Mouse (Mus musculus) embryonic stem cell, embryonic (primary cell): ENCODE results near the gene Tpra1.

Source experiments
- CTCF ChIA-PET, 4 experiments: fragments of 300-600 bp in 2 of 4; fragments of 350-600 bp in 2 of 4; sonication (Branson Sonifier 250); formaldehyde crosslinking; loops; one replicate each; lab custom pipeline; 2022; ENCODE audit warnings: inconsistent platforms in 2 of 4; lab: Charles Lee
- POLR2A ChIA-PET, 4 experiments: fragments of 300-600 bp in 2 of 4; fragments of 350-600 bp in 2 of 4; sonication (Branson Sonifier 250); formaldehyde crosslinking; loops; one replicate each; lab custom pipeline; 2022; ENCODE audit warnings: antibody characterized with exemption in 4 of 4, inconsistent platforms in 1 of 4; lab: Charles Lee

The Tpra1 gene

GRCm38 (mm10) chr6:88943666-88944065 lies 41.6 kb downstream of the Tpra1 start:
- POLR2A ChIA-PET: interaction anchor here in 1 of 4 experiments (0.9 to 1.1 kb wide), 2 partner anchors 15 to 23 kb away, joined by 3 read pairs; no protein-coding TSS in a partner anchor
- CTCF ChIA-PET: interaction anchor here in 3 of 4 experiments (0.5 to 1.3 kb wide), 4 partner anchors 15 to 545 kb away, joined by 3 to 5 read pairs (median 3); no protein-coding TSS in a partner anchor

- ChIA-PET POLR2A (interaction anchor here in 1 of 4 experiments (1.0 to 1.4 kb wide), 2 partner anchors 47 to 59 kb away, joined by 3 read pairs; no protein-coding TSS in a partner anchor), CTCF (interaction anchor here in 1 of 4 experiments (0.6 kb wide), 1 partner anchor 100 kb away, joined by 4 read pairs; no protein-coding TSS in a partner anchor)
Measured at GRCm38 (mm10) chr6:88946442-88946841, 44.4 kb downstream of the Tpra1 start.

- CTCF ChIA-PET: interaction anchor here in 2 of 4 experiments (0.6 kb wide), 2 partner anchors 293 to 502 kb away, joined by 7 to 9 read pairs; no protein-coding TSS in a partner anchor
- POLR2A ChIA-PET: interaction anchor here in 1 of 4 experiments (0.6 kb wide), 1 partner anchor 12 kb away, joined by 5 read pairs; no protein-coding TSS in a partner anchor
Measured at GRCm38 (mm10) chr6:88947771-88948170, 45.7 kb downstream of the Tpra1 start.

- POLR2A ChIA-PET: no interaction called here
- CTCF ChIA-PET: no interaction called here
Measured at GRCm38 (mm10) chr6:88956725-88957124, 54.7 kb downstream of the Tpra1 start.

- POLR2A ChIA-PET: interaction anchor here in 1 of 4 experiments (0.5 kb wide), 1 partner anchor 200 kb away, joined by 3 read pairs; no protein-coding TSS in a partner anchor
- CTCF ChIA-PET: interaction anchor here in 1 of 4 experiments (0.6 kb wide), 1 partner anchor 22 kb away, joined by 4 read pairs; no protein-coding TSS in a partner anchor
Measured at GRCm38 (mm10) chr6:88957313-88957712, 55.3 kb downstream of the Tpra1 start.

GRCm38 (mm10) chr6:88957801-88958211 lies 55.8 kb downstream of the Tpra1 start:
- ChIA-PET CTCF (no interaction called here), POLR2A (no interaction called here)

- ChIA-PET POLR2A (no interaction called here), CTCF (no interaction called here)
Measured at GRCm38 (mm10) chr6:88958305-88958704, 56.3 kb downstream of the Tpra1 start.

GRCm38 (mm10) chr6:88959834-88960233 lies 57.8 kb downstream of the Tpra1 start:
- ChIA-PET POLR2A (interaction anchor here in 2 of 4 experiments (0.5 to 1.6 kb wide), 2 partner anchors 16 to 43 kb away, joined by 3 read pairs; no protein-coding TSS in a partner anchor), CTCF (interaction anchor here (0.5 to 1.1 kb wide), 9 partner anchors 10 to 1660 kb away, joined by 3 to 16 read pairs (median 3); no protein-coding TSS in a partner anchor)

- ChIA-PET POLR2A (interaction anchor here in 2 of 4 experiments (0.6 to 1.6 kb wide), 2 partner anchors 15 to 608 kb away, joined by 3 to 4 read pairs; no protein-coding TSS in a partner anchor), CTCF (interaction anchor here in 1 of 4 experiments (0.8 kb wide), 1 partner anchor 73 kb away, joined by 3 read pairs; no protein-coding TSS in a partner anchor)
Measured at GRCm38 (mm10) chr6:88960941-88961340, 58.9 kb downstream of the Tpra1 start.
